Comparison of ENCODE assay signal across 9 mouse cellular contexts in the genomic region with DNA sequence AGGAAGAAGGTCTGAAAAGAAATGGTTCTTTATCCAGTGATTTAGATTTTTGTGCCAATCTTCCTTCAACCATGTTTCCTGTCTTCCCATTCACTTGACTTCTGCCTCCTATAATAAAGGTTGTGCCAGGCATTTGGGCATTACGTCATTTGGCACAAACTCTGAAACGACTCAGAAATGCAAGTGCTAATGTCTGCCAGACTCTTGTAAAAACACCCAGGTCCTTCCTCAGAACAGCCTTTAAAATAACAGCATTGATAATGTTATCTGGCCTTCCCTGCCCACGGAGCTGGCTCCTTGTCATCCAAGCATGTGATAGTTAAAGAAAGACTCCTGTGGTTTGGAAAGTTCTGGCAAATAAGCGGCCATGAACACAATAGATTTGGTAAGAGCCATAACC.
A peak's percentile ranks its signal among the peaks of the same experiment; 100 is the strongest.
DNase-seq lines count a peak whose midpoint lies in the region; ATAC-seq lines count a peak whose summit lies in the region.
"Had no signal": no experiment of that assay in that cellular context is flagged by ENCODE, and none has a peak within 500 bp of the region (broad histone marks: within the 10 kb centered on the region; RNA-seq: fewer than 3 reads in every experiment).

No protein-coding gene starts in this region.

- ATAC-seq in megakaryocyte-erythroid progenitor cell, adult 5-6 weeks (replicated peaks; ENCODE audit: low FRiP score, low TSS enrichment, poor library complexity, severe bottlenecking) = peak; percentile 69

- peak; percentile 67 for DNase-seq in adrenal gland, adult 2 months
- DNase-seq in adrenal gland, postnatal 25 days = no peak
- DNase-seq in lung, postnatal 36 days = peak; percentile 22
- DNase-seq in lung, postnatal 10 days = no peak
- DNase-seq in cerebellum, postnatal 25 days = peak; percentile 37 to 55
- no peak for DNase-seq in B cell, adult 2 months
- DNase-seq in thymus, adult 18-20 months = no peak
- DNase-seq: thymus, postnatal 4 days had no signal

Comparison
In these comparisons a context has a peak if more than half of its experiments do, and no peak if none do; other contexts are left out.
1. DNase-seq: peak in adrenal gland, adult 2 months (single experiment), lung, postnatal 36 days (single experiment) and cerebellum, postnatal 25 days (2 of 2); none in adrenal gland, postnatal 25 days (single experiment), lung, postnatal 10 days (single experiment), B cell, adult 2 months (0 of 2) and thymus, adult 18-20 months (0 of 2).